In genomic region chr5:103614356-103614755, GRCm38 (mm10) we compare ENCODE assay signal across 28 mouse cellular contexts. TPM values are rescaled to one million over a fixed set of nuclear protein-coding genes. Genes with fewer than 3 reads are reported as not detected.
"Had no signal": no experiment of that assay in that cellular context is flagged by ENCODE, and none has a peak within 500 bp of the region (broad histone marks: within the 10 kb centered on the region; RNA-seq: fewer than 3 reads in every experiment).

No protein-coding gene starts in this region.

- H3K4me3 ChIP-seq: limb, embryonic 12.5 days; limb, embryonic 15.5 days; megakaryocyte, embryonic 14.5 days; midbrain, embryonic 10.5 days; midbrain, embryonic 13.5 days; neural tube, embryonic 12.5 days; neural tube, embryonic 15.5 days had no signal

- ATAC-seq: liver, postnatal 0 days; lung, postnatal 0 days; midbrain, embryonic 13.5 days had no signal

- DNase-seq: kidney, adult 18-20 months; kidney, adult 9 months; kidney, postnatal 14 days; kidney, postnatal 4 days; left cerebral cortex, postnatal 4 days; liver, postnatal 0 days; lung, embryonic 14.5 days; lung, postnatal 4 days; right cerebral cortex, postnatal 25 days; spleen, adult 18-20 months; thymus, adult 2 months; thymus, postnatal 14 days; thymus, postnatal 4 days had no signal

- H3K4me2 ChIP-seq: limb, embryonic 12.5 days; limb, embryonic 15.5 days; liver, embryonic 11.5 days; lung, embryonic 14.5 days; midbrain, embryonic 13.5 days; neural tube, embryonic 12.5 days; neural tube, embryonic 15.5 days had no signal

- H3K9me3 ChIP-seq: limb, embryonic 12.5 days; limb, embryonic 15.5 days; midbrain, embryonic 10.5 days; midbrain, embryonic 13.5 days; neural tube, embryonic 12.5 days; neural tube, embryonic 15.5 days had no signal

- H3K9ac ChIP-seq: limb, embryonic 12.5 days; limb, embryonic 15.5 days; liver, embryonic 14.5 days; liver, postnatal 0 days; lung, embryonic 14.5 days; midbrain, embryonic 13.5 days; neural tube, embryonic 12.5 days; neural tube, embryonic 15.5 days had no signal

- H3K27ac ChIP-seq: limb, embryonic 12.5 days; limb, embryonic 15.5 days; liver, embryonic 14.5 days; midbrain, embryonic 10.5 days; midbrain, embryonic 13.5 days; neural tube, embryonic 12.5 days; neural tube, embryonic 15.5 days had no signal

- H3K27me3 ChIP-seq: limb, embryonic 12.5 days; limb, embryonic 15.5 days; midbrain, embryonic 13.5 days; neural tube, embryonic 12.5 days; neural tube, embryonic 15.5 days had no signal

- H3K36me3 ChIP-seq: limb, embryonic 12.5 days; limb, embryonic 15.5 days; midbrain, embryonic 10.5 days; midbrain, embryonic 13.5 days; neural tube, embryonic 12.5 days; neural tube, embryonic 15.5 days had no signal

- H3K4me1 ChIP-seq: limb, embryonic 12.5 days; megakaryocyte, embryonic 14.5 days; midbrain, embryonic 13.5 days; neural tube, embryonic 12.5 days; neural tube, embryonic 15.5 days had no signal

RNA-seq across cellular contexts. Expression of gene Slc10a6, which starts 14.8 kb away (rescaled TPM):
- total RNA-seq: layer of hippocampus, adult 18-20 months; left cerebral cortex, adult 8-10 months; left cerebral cortex, postnatal 4 days had no signal
- polyA plus RNA-seq: liver, embryonic 14.5 days; midbrain, embryonic 10.5 days; midbrain, postnatal 0 days had no signal

RNA-seq across cellular contexts. Expression of gene 1700016H13Rik, which starts 41.5 kb away (rescaled TPM):
- total RNA-seq: layer of hippocampus, adult 18-20 months; layer of hippocampus, postnatal 14 days; left cerebral cortex, adult 8-10 months; left cerebral cortex, postnatal 14 days; midbrain, postnatal 0 days had no signal
- polyA plus RNA-seq: liver, embryonic 14.5 days; liver, postnatal 0 days had no signal
